Mouse (Mus musculus) lung, adult 2 months (tissue): ENCODE data around the gene Olfr304. TPM values are rescaled to one million over a fixed set of nuclear protein-coding genes. Genes with fewer than 3 reads are reported as not detected.
"Not testable (repeated sequence)": the region's sequence is repeated elsewhere in the genome, so short reads cannot be mapped to it uniquely, and the experiment has no call there.

ENCODE experiments used
- DNase-seq: peaks from one replicate; pipeline ENCODE4 v3.0.0; 2022
- H3K4me1 ChIP-seq: fragments of 200-500 bp; 2 replicates; pipeline ENCODE4 v1.6.1; 2011; ENCODE audit warnings: low read length; ENCODE audit not compliant: control insufficient read depth, insufficient read depth
- H3K4me3 ChIP-seq: fragments of 200-500 bp; replicated peaks from 2 replicates; pipeline ENCODE3; 2011; ENCODE audit warnings: low read depth, mild to moderate bottlenecking, control low read depth, low read length; ENCODE audit errors: extremely low read depth
- CTCF ChIP-seq: fragments of 200-500 bp; IDR thresholded peaks from 2 replicates; pipeline ENCODE4 v1.5.1; 2011; ENCODE audit warnings: mild to moderate bottlenecking, low read length, control low read depth; ENCODE audit not compliant: insufficient read depth
- POLR2A ChIP-seq: fragments of 200-500 bp; IDR thresholded peaks from 2 replicates; pipeline ENCODE4 v1.6.1; 2011; ENCODE audit warnings: low read depth, mild to moderate bottlenecking, control low read depth, low read length, borderline replicate concordance; ENCODE audit errors: extremely low read depth
- WGBS: fragments of 180-500 bp; shearing (Covaris S2); methylation state at CpG from one replicate; pipeline ENCODE4 v1.1.7; 2018; 5-methylcytosine and 5-hydroxymethylcytosine counted together
- polyA plus RNA-seq: library from polyadenylated mRNA; depleted of rRNA; stranded (reverse); fragments of >200 nt; gene quantifications from 2 replicates; pipeline ENCODE4 v1.2.3, GENCODE M21; 2012; rRNA removed

Gene Olfr304
- polyA plus RNA-seq, result not detected in 2 replicates

DNA sequence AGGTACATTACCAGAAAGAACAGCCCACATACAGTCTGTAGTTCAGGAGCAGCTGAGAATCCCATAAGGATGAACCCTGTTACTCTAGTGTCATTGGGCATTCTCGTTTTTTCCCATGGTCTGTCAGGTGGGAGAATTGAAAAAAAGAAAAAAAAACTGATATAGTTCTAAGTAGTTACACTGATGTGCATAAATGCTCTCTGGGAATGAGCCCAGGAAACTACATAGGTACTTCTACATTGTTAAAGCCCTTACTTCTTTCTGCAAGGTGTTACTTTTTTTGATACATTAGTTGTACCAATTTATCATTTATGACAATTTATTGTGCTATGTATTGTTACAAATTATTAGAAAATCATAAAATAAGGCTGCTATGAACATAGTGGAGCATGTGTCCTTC is at the start of gene Olfr304:
Olfr304 (minus strand) TSS at position 101 of the 400 bp plus-strand sequence.
- H3K4me1 ChIP-seq, result no peaks in the 10 kb centered on the region
- 46% methylated on average over 1 of the region's 1 CpGs for WGBS
- TF ChIP-seq POLR2A (no peak), CTCF (no peak)

DNA sequence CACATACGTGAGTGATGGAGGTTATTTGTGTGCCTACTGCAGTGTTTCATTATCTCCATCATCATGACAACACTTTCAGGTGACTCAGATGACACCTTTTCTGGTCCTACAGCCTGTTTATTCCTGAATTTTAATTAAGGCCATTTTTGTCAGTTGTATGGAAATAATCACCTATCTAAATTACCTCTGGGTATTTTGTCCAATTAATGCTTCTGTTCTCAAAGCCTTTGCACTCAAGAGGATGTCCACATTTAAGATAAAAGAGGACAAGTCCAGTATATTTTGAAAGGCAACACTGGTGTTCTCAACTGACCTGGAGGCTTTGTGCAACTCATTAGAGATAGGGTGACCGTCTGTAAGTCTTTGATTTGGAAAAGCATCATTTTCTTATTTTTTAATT is 17.1 kb upstream of the Olfr304 start, which contains the start of gene Olfr301:
Olfr301 (plus strand) TSS at position 301 of the 400 bp plus-strand sequence.
- Histone ChIP-seq H3K4me3 (no peak within 1 kb of the TSS), H3K4me1 (no peaks in the 10 kb centered on the region)
- no peak for DNase-seq
- 73% methylated on average over 2 of the region's 2 CpGs for WGBS
- no peak for TF ChIP-seq POLR2A
- no peak for TF ChIP-seq CTCF

More for the DNA sequence above, at the start of gene Olfr304:
- no peak for DNase-seq
- H3K4me3 ChIP-seq, result no peak within 1 kb of the TSS

DNA sequence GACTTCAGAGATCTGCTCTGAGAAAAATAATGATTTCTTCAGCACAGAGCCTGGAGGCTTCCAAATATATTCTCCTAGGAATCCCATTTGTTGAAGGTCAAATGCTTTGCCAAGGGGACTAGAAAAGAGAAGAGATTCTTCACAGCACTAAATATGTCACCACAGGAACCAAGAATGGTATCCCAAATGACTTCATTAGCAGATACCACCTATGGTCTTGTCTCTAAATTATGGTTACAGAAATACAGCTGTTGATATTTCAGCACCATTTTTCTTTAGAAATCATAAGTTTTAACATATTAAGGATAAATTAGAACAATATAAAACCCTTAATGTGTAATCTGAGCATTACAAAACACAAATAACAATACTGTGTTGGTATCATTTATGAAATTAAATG is 11.2 kb upstream of the Olfr304 start, which contains the start of gene Olfr303:
Olfr303 (minus strand) TSS at position 101 of the 400 bp plus-strand sequence.
- DNase-seq, result no peak
- TF ChIP-seq CTCF (no peak), POLR2A (no peak)
- H3K4me3 ChIP-seq, result no peak within 1 kb of the TSS
- no peaks in the 10 kb centered on the region for H3K4me1 ChIP-seq

DNA sequence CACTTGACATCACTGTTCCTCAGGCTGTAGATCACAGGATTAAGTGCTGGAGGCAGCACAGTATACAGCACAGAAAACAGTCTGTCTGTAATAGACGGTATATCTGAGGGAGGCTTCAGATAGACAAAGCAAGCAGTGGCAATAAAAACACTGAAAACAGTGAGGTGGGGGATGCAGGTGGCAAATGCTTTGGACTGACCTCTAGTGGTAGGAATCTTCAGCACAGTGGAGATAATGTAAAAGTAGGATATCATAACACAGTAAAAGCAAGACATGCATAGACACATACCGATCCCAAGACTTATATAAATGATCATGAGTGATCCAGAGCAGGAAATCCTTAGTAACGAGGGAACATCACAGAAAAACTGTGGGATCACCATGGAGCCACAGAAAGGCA is 689 bp downstream of the Olfr304 start:
- Histone ChIP-seq H3K4me1 (no peaks in the 10 kb centered on the region), H3K4me3 (no peak overlapping the region)
- 63% methylated on average over 3 of the region's 3 CpGs for WGBS
- DNase-seq, result no peak
- no peak for TF ChIP-seq CTCF
- TF ChIP-seq POLR2A, result no peak

DNA sequence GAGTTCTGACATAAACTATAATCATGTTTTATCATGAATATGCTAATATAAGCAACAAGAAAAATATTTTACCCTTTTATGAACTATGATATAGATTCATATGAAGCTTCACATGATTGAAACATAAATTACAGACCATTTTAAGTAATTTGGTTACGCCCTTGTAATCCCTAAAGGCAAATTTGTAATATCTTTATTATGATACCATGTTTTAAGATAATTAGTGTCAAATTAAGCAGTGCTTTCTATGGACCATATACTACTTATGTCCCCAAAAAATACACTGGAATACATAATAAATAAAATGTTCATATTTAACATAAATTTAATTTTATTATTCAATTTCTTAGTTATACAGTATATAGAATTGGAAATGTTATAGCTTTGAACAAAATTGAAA is 19.6 kb downstream of the Olfr304 start, which contains the start of gene Olfr305:
Olfr305 (minus strand) TSS at position 101 of the 400 bp plus-strand sequence.
- WGBS, result 70% methylated on average over 1 of the region's 1 CpGs
- no peak within 1 kb of the TSS for H3K4me3 ChIP-seq

DNA sequence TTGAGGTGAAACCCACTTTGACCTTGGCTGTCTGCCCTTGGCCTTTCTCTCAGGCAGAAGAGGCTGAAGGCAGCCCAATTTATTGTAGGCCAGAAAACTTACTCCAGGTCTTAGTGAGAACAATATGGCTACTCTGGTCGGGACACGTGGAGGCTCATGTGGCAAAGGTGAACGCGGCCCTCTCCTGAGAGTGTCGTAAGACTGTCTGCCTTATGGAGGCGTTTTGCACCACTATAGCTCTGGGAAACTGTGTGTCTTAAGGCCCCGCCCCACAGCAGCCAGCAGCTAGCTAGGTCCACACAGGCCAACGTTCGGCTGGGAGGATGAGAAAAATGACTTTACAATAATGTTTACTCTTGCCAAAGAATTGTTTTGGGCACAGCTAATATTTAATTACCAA is 40.2 kb downstream of the Olfr304 start:
- not testable (repeated sequence) for DNase-seq, H3K4me1 ChIP-seq, H3K4me3 ChIP-seq
- 84% methylated on average over 9 of the region's 9 CpGs for WGBS

More for the DNA sequence above, 19.6 kb downstream of the Olfr304 start, which contains the start of gene Olfr305:
- H3K4me1 ChIP-seq, result no peaks in the 10 kb centered on the region
- no peak for TF ChIP-seq CTCF
- no peak for TF ChIP-seq POLR2A
- DNase-seq, result no peak

DNA sequence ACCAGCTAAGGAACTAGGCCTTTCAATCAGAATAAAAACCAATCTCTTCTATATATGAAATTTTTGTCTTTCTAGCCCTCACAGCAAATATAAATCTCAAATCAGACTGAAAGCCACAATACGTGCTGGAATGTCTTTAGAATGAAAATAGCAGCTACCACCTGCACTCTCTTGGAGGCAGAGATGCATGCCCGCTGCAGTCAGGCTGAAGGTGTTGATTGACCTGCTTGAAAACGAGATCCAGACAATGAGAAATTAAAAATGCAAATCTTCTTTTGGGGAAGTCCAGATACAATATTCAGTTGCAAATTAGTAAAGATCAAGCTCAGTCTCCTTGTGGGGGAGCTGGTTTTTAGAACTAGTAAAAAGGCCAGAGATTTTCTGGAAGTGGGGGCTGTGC is 42.2 kb downstream of the Olfr304 start:
- no peak for DNase-seq
- WGBS, result 55% methylated on average over 3 of the region's 3 CpGs
- no peak for TF ChIP-seq POLR2A
- TF ChIP-seq CTCF, result no peak
- Histone ChIP-seq H3K4me1 (no peaks in the 10 kb centered on the region), H3K4me3 (no peak overlapping the region)

DNA sequence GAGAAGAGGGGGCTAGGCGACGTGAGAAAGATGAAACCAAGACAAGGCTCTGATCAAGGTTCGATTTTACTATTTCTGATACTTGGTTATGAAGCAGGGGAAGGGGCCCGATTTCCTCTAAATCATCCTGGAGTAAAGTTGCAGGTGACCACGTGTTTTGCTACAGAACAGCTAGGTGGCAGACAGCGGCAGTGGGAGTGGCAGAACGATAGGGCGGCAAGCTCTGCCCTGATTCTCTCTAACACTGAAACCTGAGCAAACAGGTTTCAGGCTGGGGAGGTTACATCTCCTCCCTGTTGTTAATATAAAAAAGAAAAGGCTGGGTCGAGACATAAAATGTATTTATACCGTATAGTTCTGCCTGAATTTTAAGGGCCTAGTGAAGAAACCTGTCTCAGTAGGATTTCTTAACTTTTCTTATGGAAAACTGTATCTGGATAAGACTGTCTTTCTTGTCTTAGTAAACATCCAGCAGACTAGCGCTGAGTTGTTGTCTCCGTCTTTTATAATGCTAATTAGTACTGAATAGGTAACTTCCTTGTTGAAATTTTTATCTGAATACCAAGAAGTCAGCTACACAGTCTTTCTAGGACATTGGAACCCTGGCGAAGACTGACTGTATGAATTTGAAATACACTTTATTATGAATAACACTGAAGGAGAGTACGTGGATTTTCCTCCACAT is 43.4 kb downstream of the Olfr304 start:
- Histone ChIP-seq H3K4me3 (no peak overlapping the region), H3K4me1 (no peaks in the 10 kb centered on the region)
- no peak for DNase-seq
- TF ChIP-seq CTCF, result no peak
- TF ChIP-seq POLR2A, result no peak
- 71% methylated on average over 14 of the region's 14 CpGs for WGBS

DNA sequence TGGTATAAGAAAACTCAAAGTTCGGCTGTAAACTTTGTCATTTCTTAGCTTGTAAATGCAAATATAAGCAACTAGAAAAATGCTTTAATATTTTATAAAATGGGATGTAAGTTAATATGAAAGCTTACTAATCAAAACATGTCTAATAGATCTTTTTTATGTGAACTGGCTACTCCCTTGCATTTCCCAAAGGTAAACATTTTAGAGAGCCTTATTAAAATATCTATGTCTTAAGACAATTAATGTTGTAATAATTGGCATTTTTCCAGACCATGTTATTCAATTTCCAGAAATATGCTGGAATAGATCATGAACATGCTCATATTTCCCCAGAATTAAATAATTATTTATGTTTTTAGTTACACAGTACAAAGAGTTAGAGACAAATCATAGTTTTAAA is 49.0 kb downstream of the Olfr304 start, which contains the start of gene Olfr307:
Olfr307 (minus strand) TSS at position 101 of the 400 bp plus-strand sequence.
- no peak for TF ChIP-seq CTCF
- no peak for TF ChIP-seq POLR2A
- no peaks in the 10 kb centered on the region for H3K4me1 ChIP-seq
- 47% methylated on average over 1 of the region's 1 CpGs for WGBS
- no peak within 1 kb of the TSS for H3K4me3 ChIP-seq
- DNase-seq, result no peak

Other genes with a start within 250 kb of the Olfr304 start
- gene Vmn2r75, start 214.9 kb downstream of the Olfr304 start, polyA plus RNA-seq, result not detected in 2 replicates
- gene Vmn2r76, start 140.3 kb downstream of the Olfr304 start, polyA plus RNA-seq, result not detected in 2 replicates
- gene Olfr310, start 109.5 kb downstream of the Olfr304 start, polyA plus RNA-seq, result not detected in 2 replicates
- gene Olfr309, start 73.0 kb downstream of the Olfr304 start, polyA plus RNA-seq, result not detected in 2 replicates
- not detected in 2 replicates for gene Olfr308, start 61.0 kb downstream of the Olfr304 start, polyA plus RNA-seq
- gene Olfr307, start 49.1 kb downstream of the Olfr304 start, polyA plus RNA-seq, result not detected in 2 replicates
- not detected in 2 replicates for gene Olfr305, start 19.7 kb downstream of the Olfr304 start, polyA plus RNA-seq
- not detected in 2 replicates for gene Olfr303, start 11.1 kb upstream of the Olfr304 start, polyA plus RNA-seq
- not detected in 2 replicates for gene Olfr301, start 17.2 kb upstream of the Olfr304 start, polyA plus RNA-seq
- gene Olfr299, start 73.3 kb upstream of the Olfr304 start, polyA plus RNA-seq, result not detected in 2 replicates
- not detected in 2 replicates for gene Olfr298, start 105.8 kb upstream of the Olfr304 start, polyA plus RNA-seq
- not detected in 2 replicates for gene Olfr297, start 133.3 kb upstream of the Olfr304 start, polyA plus RNA-seq
- not detected in 2 replicates for gene Olfr295, start 197.2 kb upstream of the Olfr304 start, polyA plus RNA-seq
- not detected in 2 replicates for gene Olfr294, start 230.0 kb upstream of the Olfr304 start, polyA plus RNA-seq